Mouse (Mus musculus) urinary bladder, postnatal 14 days (tissue): ENCODE results near the gene Cd302.

ENCODE experiments used
- DNase-seq: peaks from one replicate; pipeline ENCODE4 v3.0.0; 2021; ENCODE audit warnings: low spot score

Gene Cd302

GRCm38 (mm10) chr2:60284467-60284821 lies at the start of gene Cd302:
Cd302 (minus strand) TSS chr2:60284488.
- DNase-seq = no peak

- DNase-seq = no peak
These were observed 44.4 kb upstream of the Cd302 start for GRCm38 (mm10) chr2:60328641-60329040.

- DNase-seq = no peak
These were observed 43.3 kb upstream of the Cd302 start for GRCm38 (mm10) chr2:60327581-60327980.

GRCm38 (mm10) chr2:60326948-60327347 lies 42.7 kb upstream of the Cd302 start:
- DNase-seq = no peak

GRCm38 (mm10) chr2:60323411-60323810 lies 39.1 kb upstream of the Cd302 start:
- DNase-seq = no peak

GRCm38 (mm10) chr2:60322031-60322726 lies 37.9 kb upstream of the Cd302 start:
- DNase-seq = no peak

DNA sequence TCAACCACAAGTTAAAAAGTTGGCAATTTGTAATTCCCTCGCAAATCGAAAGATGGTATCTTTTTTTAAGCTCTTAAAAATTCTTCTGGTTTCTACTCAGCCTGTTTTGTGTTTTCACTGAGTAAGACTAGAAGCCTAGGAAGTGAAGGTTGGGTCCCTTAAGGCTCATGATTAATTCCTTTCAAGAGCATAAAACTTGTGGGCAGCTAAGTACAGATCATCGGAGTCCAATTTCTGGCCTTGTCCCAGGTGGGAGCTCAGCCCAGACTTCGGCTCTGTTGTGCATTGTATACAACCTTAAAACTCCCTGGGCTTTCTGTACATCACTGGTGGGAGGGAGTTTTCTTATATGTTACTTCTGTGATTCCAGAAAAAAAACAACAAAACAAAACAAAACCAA lies 19.5 kb upstream of the Cd302 start:
- DNase-seq = no peak

DNA sequence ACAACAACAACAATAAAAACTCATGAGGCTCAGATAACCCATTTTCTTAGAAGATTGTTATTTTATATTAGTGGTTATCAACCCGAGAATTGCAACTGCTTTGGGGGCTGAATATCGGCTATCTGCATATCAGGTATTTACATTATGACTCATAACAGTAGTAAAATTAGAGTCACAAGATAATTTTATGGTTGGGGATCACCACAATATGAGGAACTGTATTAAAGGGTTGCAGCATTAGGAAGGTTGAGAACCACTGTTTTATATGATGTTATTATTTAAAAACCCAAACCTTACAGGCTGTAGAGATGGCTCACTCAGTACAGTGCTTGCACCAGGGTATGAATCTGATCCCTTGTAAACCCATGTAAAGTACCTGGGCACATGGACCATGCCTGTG lies 15.0 kb upstream of the Cd302 start:
- no peak for DNase-seq

DNA sequence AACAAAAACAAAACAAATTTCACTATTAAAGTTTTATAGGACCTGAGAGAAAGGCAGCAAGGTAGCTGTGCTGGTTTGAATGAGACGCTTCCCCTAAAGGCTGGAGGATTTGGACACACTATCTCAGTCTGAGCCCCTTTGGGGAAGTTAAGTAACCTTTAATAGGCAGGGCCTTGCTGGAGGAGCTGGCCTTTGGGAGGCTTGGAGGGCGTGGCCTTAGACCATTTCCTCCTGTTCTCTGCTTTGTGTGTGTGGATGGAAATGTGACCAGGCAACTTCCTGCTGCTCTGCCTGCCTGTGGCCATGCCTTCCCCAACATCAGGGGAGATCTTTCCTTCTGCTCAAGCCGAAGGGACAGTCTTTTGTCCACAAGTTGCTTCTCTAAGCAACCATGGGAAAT lies 14.0 kb upstream of the Cd302 start:
- DNase-seq = no peak

GRCm38 (mm10) chr2:60291381-60291780 lies 7.1 kb upstream of the Cd302 start:
- DNase-seq = no peak

- no peak for DNase-seq
These were observed 5.2 kb upstream of the Cd302 start for GRCm38 (mm10) chr2:60289451-60289850.

DNA sequence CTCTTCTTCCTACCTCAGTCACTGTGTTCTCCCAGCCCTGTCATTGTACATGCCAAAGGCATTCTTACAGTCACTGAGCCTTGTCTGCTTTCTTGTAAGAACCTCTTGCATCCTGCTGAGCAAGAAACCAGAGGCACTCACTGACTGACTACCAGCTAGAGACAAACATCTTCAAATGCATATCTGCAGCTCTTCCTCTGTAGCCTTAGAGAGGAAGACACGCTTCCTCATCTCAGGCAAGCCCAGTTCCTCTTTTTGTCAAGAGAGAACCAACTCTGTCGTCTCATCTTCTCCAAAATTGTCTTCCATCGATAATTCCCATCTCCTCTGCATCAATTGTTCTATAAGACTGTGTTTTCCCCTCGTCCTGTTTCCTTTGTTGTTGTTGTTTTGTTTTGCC lies 4.3 kb upstream of the Cd302 start:
- DNase-seq = no peak

GRCm38 (mm10) chr2:60285107-60285617 lies 874 bp upstream of the Cd302 start:
- no peak for DNase-seq

- peak; percentile 66 for DNase-seq
These were observed 379 bp downstream of the Cd302 start for GRCm38 (mm10) chr2:60283751-60284466.

GRCm38 (mm10) chr2:60283208-60283750 lies 1.0 kb downstream of the Cd302 start:
- no peak for DNase-seq

DNA sequence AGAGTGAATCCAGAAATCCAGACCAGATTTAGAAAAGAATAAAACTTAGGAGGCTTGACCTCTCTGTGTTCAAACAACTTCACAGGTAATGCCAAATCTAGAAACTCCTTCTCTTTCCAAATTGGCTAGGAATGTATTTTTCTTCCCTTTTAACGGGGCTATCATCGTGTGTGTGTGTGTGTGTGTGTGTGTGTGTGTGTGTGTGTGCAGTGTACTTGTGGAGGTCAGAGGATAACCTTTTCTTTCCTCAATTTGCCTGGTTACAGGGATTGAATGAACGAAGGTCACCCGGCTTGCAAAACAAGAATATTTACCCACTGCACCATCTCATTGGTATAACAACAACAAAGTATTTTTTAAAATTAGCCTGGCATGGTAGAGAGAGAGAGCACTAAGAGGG lies 1.7 kb downstream of the Cd302 start:
- DNase-seq = no peak

GRCm38 (mm10) chr2:60278627-60279026 lies 5.7 kb downstream of the Cd302 start:
- DNase-seq = no peak

GRCm38 (mm10) chr2:60269856-60270479 lies 14.3 kb downstream of the Cd302 start:
- no peak for DNase-seq

GRCm38 (mm10) chr2:60267567-60267966 lies 16.7 kb downstream of the Cd302 start:
- DNase-seq = no peak

DNA sequence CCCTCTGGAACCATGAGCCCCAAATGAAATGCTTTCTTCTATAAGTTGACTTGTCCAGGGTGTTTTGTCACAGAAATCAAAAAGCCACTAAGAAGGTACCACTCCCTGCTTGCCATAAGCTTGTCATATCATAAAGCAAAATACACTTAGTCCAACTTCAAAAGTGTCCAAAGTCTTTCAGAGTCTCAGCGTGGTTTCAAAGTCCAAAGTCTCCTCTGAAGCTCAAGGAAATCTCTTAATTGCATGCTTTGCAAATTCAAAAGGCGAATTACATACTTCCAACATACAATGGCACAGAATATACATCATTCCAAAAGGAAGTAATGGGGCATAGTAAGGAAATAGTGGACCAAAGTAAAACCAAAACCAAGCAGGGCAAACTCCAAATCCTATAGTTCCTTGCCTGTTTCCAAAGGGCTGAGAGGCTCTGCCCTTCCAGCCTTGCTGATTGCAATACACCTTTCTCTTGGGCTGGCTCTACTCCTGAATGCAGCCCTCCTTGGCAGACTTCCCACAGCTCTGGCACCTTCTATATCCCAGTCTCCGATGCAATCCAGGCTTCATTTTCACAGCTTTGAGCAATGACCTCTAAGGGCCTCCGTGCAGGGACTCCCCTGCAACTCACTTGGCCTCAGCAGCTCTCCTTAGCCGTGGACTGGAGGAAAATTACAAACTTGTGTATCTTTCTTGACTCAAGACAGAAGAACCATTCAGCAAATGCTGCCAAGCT lies 23.5 kb downstream of the Cd302 start:
- DNase-seq = no peak

GRCm38 (mm10) chr2:60259186-60259585 lies 25.1 kb downstream of the Cd302 start:
- DNase-seq = no peak

DNA sequence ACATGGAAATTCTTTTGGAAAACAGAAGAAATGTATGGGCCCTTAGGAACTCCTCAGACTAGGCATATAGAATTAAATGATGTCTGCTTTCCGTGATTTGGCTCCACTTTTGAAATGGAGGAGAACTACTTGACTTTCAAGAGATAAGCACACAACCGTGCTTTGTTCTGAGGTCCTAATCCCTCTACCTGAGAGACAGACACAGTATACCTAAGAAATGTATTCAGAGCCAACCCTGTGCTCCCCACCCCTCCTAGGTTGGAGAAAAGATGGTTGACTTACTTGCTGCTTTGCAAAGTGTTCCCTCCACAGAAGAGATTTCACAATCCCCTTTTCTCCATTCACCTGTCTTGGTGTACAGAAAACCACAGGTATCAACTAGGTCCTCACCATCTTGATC lies 27.5 kb downstream of the Cd302 start:
- no peak for DNase-seq
